ENCODE assay signal across 8 mouse cellular contexts in the genomic region with DNA sequence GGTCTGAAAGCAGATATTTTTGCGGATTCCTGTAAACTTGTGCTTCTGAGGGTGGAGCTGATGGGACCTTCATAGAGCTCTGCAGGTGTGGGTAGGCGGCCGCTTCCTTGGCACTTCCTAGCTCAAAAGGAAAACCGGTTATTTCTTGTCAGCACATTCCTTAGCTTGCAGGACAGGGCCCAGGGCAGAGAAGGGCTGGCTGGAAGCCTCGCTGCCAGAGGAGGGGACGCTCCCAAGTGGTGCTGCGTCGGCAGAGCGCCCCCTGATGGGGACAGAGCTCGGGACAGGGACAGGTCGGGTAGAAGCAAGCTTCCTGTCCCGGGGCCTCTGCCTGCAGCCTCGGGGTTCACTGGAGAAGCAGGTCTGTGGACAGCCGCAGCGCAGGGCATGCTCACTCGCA. TPM values are rescaled to one million over a fixed set of nuclear protein-coding genes. Genes with fewer than 3 reads are reported as not detected.
DNase-seq lines count a peak whose midpoint lies in the region; ATAC-seq lines count a peak whose summit lies in the region.

No protein-coding gene starts in this region.

- peaks cover 12% of the 10 kb centered on the region for H3K36me3 ChIP-seq in heart, embryonic 14.5 days (ENCODE audit: control insufficient read depth, insufficient read depth, low read length)
- peaks cover 9% of the 10 kb centered on the region; the same call in 1 of the 2 replicates for H3K36me3 ChIP-seq in limb, embryonic 10.5 days

- H3K4me2 ChIP-seq in heart, embryonic 14.5 days (ENCODE audit: low read length), result peak overlapping the region; percentile 42

- DNase-seq in cerebellum, adult 18-20 months, result peak; percentile 9 to 18
- no peak for DNase-seq in cerebellum, adult 9-10 months
- DNase-seq in right cerebral cortex, postnatal 14 days, result peak; percentile 26
- DNase-seq in right cerebral cortex, postnatal 36 days (ENCODE audit: low spot score in 2 of 2), result no peak
- peak; percentile 50 for DNase-seq in limb, embryonic 10.5 days (ENCODE audit: low spot score)
- peak; percentile 15 for DNase-seq in ovary, postnatal 10 days (ENCODE audit: low spot score)

- H3K9ac ChIP-seq in heart, embryonic 14.5 days (ENCODE audit: low read length), result peak overlapping the region; percentile 2; the same call in 1 of the 2 replicates

- H3K4me1 ChIP-seq in heart, embryonic 14.5 days (ENCODE audit: control insufficient read depth in 2 of 2, insufficient read depth in 2 of 2, low read length in 2 of 2), result peaks cover 9 to 15% of the 10 kb centered on the region in 2 experiments
- peaks cover 7% of the 10 kb centered on the region; the same call in 1 of the 2 replicates for H3K4me1 ChIP-seq in limb, embryonic 10.5 days

- H3K4me3 ChIP-seq in heart, embryonic 14.5 days (ENCODE audit: control insufficient read depth in 1 of 2, insufficient read depth in 1 of 2, low read depth in 1 of 2, low read length in 2 of 2), result no peak overlapping the region
- H3K4me3 ChIP-seq in limb, embryonic 10.5 days, result no peak overlapping the region

- H3K9me3 ChIP-seq in heart, embryonic 14.5 days (ENCODE audit: control insufficient read depth, low read length), result no peaks in the 10 kb centered on the region
- no peaks in the 10 kb centered on the region for H3K9me3 ChIP-seq in limb, embryonic 10.5 days (replicated peaks)

- no peak for ATAC-seq in heart, embryonic 14.5 days (ENCODE audit: insufficient number of reproducible peaks, insufficient read depth, low FRiP score, low read depth)
- ATAC-seq in megakaryocyte progenitor cell, adult 5-6 weeks (replicated peaks; ENCODE audit: poor library complexity), result no peak

- no peak overlapping the region for H3K27ac ChIP-seq in heart, embryonic 14.5 days (replicated peaks in 1 of 2; ENCODE audit: control insufficient read depth in 1 of 2, insufficient read depth in 1 of 2, low read depth in 2 of 2, low read length in 2 of 2)
- no peak overlapping the region for H3K27ac ChIP-seq in limb, embryonic 10.5 days

- WGBS in heart, embryonic 14.5 days, result 19% methylated on average over 16 of the region's 16 CpGs
- WGBS in limb, embryonic 10.5 days, result 24% methylated on average over 16 of the region's 16 CpGs

- H3K27me3 ChIP-seq in heart, embryonic 14.5 days (ENCODE audit: control insufficient read depth, insufficient read depth, low read length), result no peaks in the 10 kb centered on the region
- H3K27me3 ChIP-seq in limb, embryonic 10.5 days (ENCODE audit: low read depth, poor library complexity, severe bottlenecking), result no peaks in the 10 kb centered on the region

RNA-seq across cellular contexts. Expression of gene Gm35549, which starts 6.2 kb away (rescaled TPM):
- polyA plus RNA-seq in heart, embryonic 14.5 days (2014; fragmentation: Nextera tagmentation; extraction: Ambion mirVana), result 0.36 TPM in 1 of 2 replicates, not detected in the other
- polyA plus RNA-seq in limb, embryonic 10.5 days (2016; fragmentation: Nextera tagmentation; extraction: Ambion mirVana), result 0.65 TPM in 1 of 2 replicates, not detected in the other
- not detected in 2 replicates for total RNA-seq in megakaryocyte progenitor cell, adult 5-6 weeks (2015)
- total RNA-seq in megakaryocyte progenitor cell, adult 5-6 weeks (2017), result not detected in 2 replicates

RNA-seq across cellular contexts. Expression of gene Zfp445, which starts 28.1 kb away (rescaled TPM):
- 34.8 and 36.7 TPM in 2 replicates for polyA plus RNA-seq in heart, embryonic 14.5 days (2014; fragmentation: Nextera tagmentation; extraction: Ambion mirVana)
- polyA plus RNA-seq in limb, embryonic 10.5 days (2016; fragmentation: Nextera tagmentation; extraction: Ambion mirVana), result 66.4 and 82.5 TPM in 2 replicates
- 27.2 and 35.6 TPM in 2 replicates for total RNA-seq in megakaryocyte progenitor cell, adult 5-6 weeks (2015)
- total RNA-seq in megakaryocyte progenitor cell, adult 5-6 weeks (2017), result 56.0 and 80.6 TPM in 2 replicates

RNA-seq across cellular contexts. Expression of gene Tcaim, which starts 32.3 kb away (rescaled TPM):
- 6.2 and 6.9 TPM in 2 replicates for polyA plus RNA-seq in heart, embryonic 14.5 days (2014; fragmentation: Nextera tagmentation; extraction: Ambion mirVana)
- polyA plus RNA-seq in limb, embryonic 10.5 days (2016; fragmentation: Nextera tagmentation; extraction: Ambion mirVana), result 3.9 and 5.3 TPM in 2 replicates
- total RNA-seq in megakaryocyte progenitor cell, adult 5-6 weeks (2015), result 4.0 and 4.9 TPM in 2 replicates
- total RNA-seq in megakaryocyte progenitor cell, adult 5-6 weeks (2017), result 6.8 and 8.3 TPM in 2 replicates

RNA-seq across cellular contexts. Expression of gene Zkscan7, which starts 47.8 kb away (rescaled TPM):
- 1.1 and 1.5 TPM in 2 replicates for polyA plus RNA-seq in heart, embryonic 14.5 days (2014; fragmentation: Nextera tagmentation; extraction: Ambion mirVana)
- polyA plus RNA-seq in limb, embryonic 10.5 days (2016; fragmentation: Nextera tagmentation; extraction: Ambion mirVana), result 3.1 and 3.8 TPM in 2 replicates
- total RNA-seq in megakaryocyte progenitor cell, adult 5-6 weeks (2015), result 1.4 TPM in 2 replicates
- 1.6 and 2.2 TPM in 2 replicates for total RNA-seq in megakaryocyte progenitor cell, adult 5-6 weeks (2017)

Comparison
In these comparisons a context has a peak if more than half of its experiments do, and no peak if none do; other contexts are left out.
1. DNase-seq: peak in cerebellum, adult 18-20 months (2 of 2), right cerebral cortex, postnatal 14 days (single experiment), limb, embryonic 10.5 days (single experiment) and ovary, postnatal 10 days (single experiment); none in cerebellum, adult 9-10 months (single experiment) and right cerebral cortex, postnatal 36 days (0 of 2).